Mouse (Mus musculus): ENCODE results near the gene Wdr20.

DNA sequence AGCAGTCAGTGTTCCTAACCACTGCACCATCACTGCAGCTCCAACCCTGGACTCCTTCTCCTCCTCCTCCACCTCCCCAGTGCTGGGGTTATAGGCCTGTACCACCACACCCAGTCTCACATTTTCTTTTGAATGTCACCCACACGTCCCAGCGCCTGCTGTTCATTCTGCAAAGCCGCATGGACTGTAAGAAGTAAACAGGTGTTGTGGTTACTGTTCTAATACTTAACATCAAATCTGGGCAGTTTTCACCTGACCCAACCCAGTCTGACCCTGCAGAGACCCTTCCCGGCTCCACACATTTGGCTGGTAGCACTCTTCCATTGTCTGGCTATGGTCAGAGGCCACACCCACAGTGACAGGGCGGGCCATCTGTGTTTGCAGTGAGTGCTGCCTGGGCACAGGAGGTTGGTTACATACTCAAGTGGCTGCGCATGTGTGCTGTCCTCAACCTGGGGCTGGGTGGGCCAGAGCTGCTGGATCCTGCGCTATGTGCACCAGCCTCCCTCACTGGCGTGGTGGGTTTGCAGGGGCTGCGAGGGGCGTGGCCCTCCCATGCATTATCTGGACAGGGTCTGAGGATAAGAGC is 64.2 kb downstream of the Wdr20 start:
- no peak for TF ChIP-seq POLR2A (IDR thresholded peaks at IDR 0.05; ENCODE audit: control insufficient read depth, extremely low read depth, insufficient read depth, low read length, poor library complexity)
- no peak for TF ChIP-seq CTCF (IDR thresholded peaks at IDR 0.05; ENCODE audit: borderline replicate concordance, control insufficient read depth, extremely low read depth, insufficient read depth, low read length, poor library complexity)

Data from thymus, adult 2 months (tissue).